Mouse (Mus musculus) CH12.LX (cell line): ENCODE data around the gene Fam234b. TPM values are rescaled to one million over a fixed set of nuclear protein-coding genes. Genes with fewer than 3 reads are reported as not detected.

Source experiments
- DNase-seq: peaks from one replicate; pipeline ENCODE4 v3.0.0-alpha.2; 2013; ENCODE audit errors: extremely low read depth
- H3K27ac ChIP-seq: 2 replicates; pipeline ENCODE4 v1.5.1; 2012; ENCODE audit warnings: low read depth, mild to moderate bottlenecking, control low read depth, moderate library complexity; ENCODE audit not compliant: insufficient read depth
- H3K27me3 ChIP-seq: replicated peaks from 2 replicates; pipeline ENCODE3; 2012; ENCODE audit warnings: inconsistent platforms
- H3K36me3 ChIP-seq, 2 experiments: replicated peaks in 1 of 2; 2 replicates each; pipeline versions ENCODE3 to v1.6.1; 2012; ENCODE audit warnings: inconsistent platforms in 1 of 2, low read length in 1 of 2, mild to moderate bottlenecking in 1 of 2, mixed read lengths in 1 of 2, moderate library complexity in 1 of 2; ENCODE audit not compliant: control insufficient read depth in 1 of 2, insufficient read depth in 1 of 2
- H3K4me1 ChIP-seq, 2 experiments: 2 replicates each; pipeline ENCODE4 v1.6.1; 2012; ENCODE audit warnings: inconsistent platforms in 1 of 2, moderate library complexity in 1 of 2; ENCODE audit not compliant: insufficient read depth in 2 of 2, control insufficient read depth in 1 of 2
- H3K4me2 ChIP-seq: 2 replicates; pipeline ENCODE4 v1.6.1; 2012; ENCODE audit warnings: low read depth, mild to moderate bottlenecking, control low read depth; ENCODE audit not compliant: poor library complexity, insufficient read depth, severe bottlenecking
- H3K4me3 ChIP-seq, 3 experiments: fragments of 150-350 bp in 1 of 3; sonication (generic) in 1 of 3; replicated peaks in 1 of 3; 2 replicates each; pipeline versions ENCODE3 to v1.5.1; 2011 to 2012; ENCODE audit warnings: low read depth in 2 of 3, low read length in 2 of 3, mild to moderate bottlenecking in 2 of 3, moderate library complexity in 2 of 3, control low read depth in 1 of 3, improper control_type of control experiment in 1 of 3, inconsistent platforms in 1 of 3, mixed read lengths in 1 of 3; ENCODE audit not compliant: poor library complexity in 1 of 3
- H3K79me2 ChIP-seq: replicated peaks from 2 replicates; pipeline ENCODE4 v1.6.1; 2012; ENCODE audit warnings: mild to moderate bottlenecking, moderate library complexity; ENCODE audit not compliant: control insufficient read depth, poor library complexity, insufficient read depth, severe bottlenecking; ENCODE audit errors: extremely low read depth
- H3K9ac ChIP-seq: 2 replicates; pipeline ENCODE4 v1.6.1; 2012; ENCODE audit warnings: low read depth, mild to moderate bottlenecking, control low read depth, moderate library complexity; ENCODE audit not compliant: insufficient read depth
- H3K9me3 ChIP-seq: replicated peaks from 2 replicates; pipeline ENCODE3; 2012; ENCODE audit warnings: low read length, inconsistent platforms, mixed read lengths
- E2F4 ChIP-seq: IDR thresholded peaks from 2 replicates; pipeline ENCODE4 v1.6.1; 2011; ENCODE audit warnings: low read depth, low read length, improper control_type of control experiment; ENCODE audit not compliant: insufficient replicate concordance
- GABPA ChIP-seq: IDR thresholded peaks from 2 replicates; pipeline ENCODE4 v1.6.1; 2012; ENCODE audit warnings: low read depth, low read length, improper control_type of control experiment, inconsistent platforms; ENCODE audit not compliant: insufficient replicate concordance
- HCFC1 ChIP-seq: IDR thresholded peaks from 2 replicates; pipeline ENCODE4 v1.6.1; 2012; ENCODE audit warnings: low read depth, mild to moderate bottlenecking, inconsistent platforms, low read length, improper control_type of control experiment
- KAT2A ChIP-seq: IDR thresholded peaks from 2 replicates; pipeline ENCODE4 v1.6.1; 2012; ENCODE audit warnings: low read length, improper control_type of control experiment, inconsistent platforms; ENCODE audit not compliant: insufficient replicate concordance
- MAFK ChIP-seq: IDR thresholded peaks from 2 replicates; pipeline ENCODE4 v1.6.1; 2011; ENCODE audit warnings: low read length, improper control_type of control experiment; ENCODE audit not compliant: insufficient replicate concordance
- MAZ ChIP-seq: IDR thresholded peaks from 2 replicates; pipeline ENCODE4 v1.6.1; 2012; ENCODE audit warnings: low read depth, mild to moderate bottlenecking, inconsistent platforms, low read length, improper control_type of control experiment, moderate library complexity
- MEF2A ChIP-seq: IDR thresholded peaks from 2 replicates; pipeline ENCODE4 v1.6.1; 2014; ENCODE audit warnings: low read depth, mild to moderate bottlenecking, inconsistent platforms, low read length, improper control_type of control experiment, borderline replicate concordance
- NELFE ChIP-seq: IDR thresholded peaks from 2 replicates; pipeline ENCODE4 v1.6.1; 2011; ENCODE audit warnings: low read depth, low read length, improper control_type of control experiment
- PAX5 ChIP-seq: IDR thresholded peaks from 2 replicates; pipeline ENCODE4 v1.6.1; 2012; ENCODE audit warnings: low read length, inconsistent platforms, mixed read lengths
- POLR2A ChIP-seq: IDR thresholded peaks from 2 replicates; pipeline ENCODE4 v1.6.1; 2011; ENCODE audit warnings: low read depth, mild to moderate bottlenecking, improper control_type of control experiment, low read length
- RAD21 ChIP-seq: IDR thresholded peaks from 2 replicates; pipeline ENCODE4 v1.6.1; 2011; ENCODE audit warnings: low read depth, mild to moderate bottlenecking, low read length, improper control_type of control experiment, moderate library complexity
- SIN3A ChIP-seq: IDR thresholded peaks from 2 replicates; pipeline ENCODE4 v1.6.1; 2012; ENCODE audit warnings: low read length, improper control_type of control experiment, inconsistent platforms
- SMC3 ChIP-seq: IDR thresholded peaks from 2 replicates; pipeline ENCODE4 v1.6.1; 2011; ENCODE audit warnings: low read depth, low read length, improper control_type of control experiment
- TBP ChIP-seq: conservative IDR thresholded peaks from 2 replicates; pipeline ENCODE4 v1.6.1; 2011; ENCODE audit warnings: low read depth, low read length, improper control_type of control experiment
- TCF12 ChIP-seq: IDR thresholded peaks from 2 replicates; pipeline ENCODE4 v1.6.1; 2014; ENCODE audit warnings: low read depth, mild to moderate bottlenecking, inconsistent platforms, low read length, improper control_type of control experiment
- UBTF ChIP-seq: IDR thresholded peaks from 2 replicates; pipeline ENCODE4 v1.6.1; 2012; ENCODE audit warnings: low read depth, mild to moderate bottlenecking, inconsistent platforms, low read length, improper control_type of control experiment, moderate library complexity
- USF2 ChIP-seq: conservative IDR thresholded peaks from 2 replicates; pipeline ENCODE4 v1.6.1; 2011; ENCODE audit warnings: low read depth, low read length, improper control_type of control experiment
- ZMIZ1 ChIP-seq: IDR thresholded peaks from 2 replicates; pipeline ENCODE4 v1.6.1; 2012; ENCODE audit warnings: low read depth, mild to moderate bottlenecking, inconsistent platforms, low read length, improper control_type of control experiment
- ZNF384 ChIP-seq: IDR thresholded peaks from 2 replicates; pipeline ENCODE4 v1.6.1; 2012; ENCODE audit warnings: low read depth, low read length, improper control_type of control experiment, inconsistent platforms
- dilution Hi-C: fragments of 300-500 bp; cut with MboI; formaldehyde crosslinking; loops from 2 replicates; pipeline ENCODE4 v1.14.3; 2020; ENCODE audit warnings: low sequenced_read_pairs; ENCODE audit not compliant: extremely low pct_unique_long_range_greater_than_20kb, extremely low pct_ligation_motif_present
- in situ Hi-C: fragments of 300-500 bp; cut with MboI; formaldehyde crosslinking; loops from 3 replicates; pipeline ENCODE4 v1.14.3; 2019; ENCODE audit warnings: low sequenced_read_pairs, low pct_ligation_motif_present, low pct_unique_long_range_greater_than_20kb, mixed read lengths
- polyA plus RNA-seq: library from polyadenylated mRNA; unstranded; fragments of >175 nt; gene quantifications from 2 replicates; pipeline ENCODE4 v1.2.1, GENCODE M21; 2012; ENCODE audit warnings: low read depth; ENCODE audit not compliant: insufficient read length
- total RNA-seq, 2 experiments: library from RNA; depleted of rRNA; stranded (reverse); fragments of 300-350 nt in 1 of 2; fragments of >200 nt in 1 of 2; gene quantifications; 2 replicates each; pipeline ENCODE4 v1.2.3; 2012 to 2014

Fam234b gene
- total and polyA plus RNA-seq, 3 experiments: 0.04 to 0.76 (median 0.20) TPM

GRCm38 (mm10) chr6:135161356-135161755, 36.4 kb upstream of the Fam234b start:
- Histone ChIP-seq H3K4me1 (peaks cover 2 to 4% of the 10 kb centered on the region in 2 experiments; a peak in 2 of 4 replicates), H3K4me3 (no peak overlapping the region), H3K79me2 (no peaks in the 10 kb centered on the region), H3K9ac (no peak overlapping the region), H3K36me3 (no peaks in the 10 kb centered on the region), H3K27me3 (no peaks in the 10 kb centered on the region), H3K9me3 (no peaks in the 10 kb centered on the region), H3K4me2 (no peak overlapping the region), H3K27ac (no peak overlapping the region)
- TF ChIP-seq POLR2A: no peak
- no peak for TF ChIP-seq MAZ
- TF ChIP-seq UBTF: no peak
- no peak for TF ChIP-seq USF2
- TF ChIP-seq ZMIZ1: no peak
- in situ Hi-C loops (no loop called here), dilution Hi-C loops (no loop called here)
- no peak for DNase-seq

DNA sequence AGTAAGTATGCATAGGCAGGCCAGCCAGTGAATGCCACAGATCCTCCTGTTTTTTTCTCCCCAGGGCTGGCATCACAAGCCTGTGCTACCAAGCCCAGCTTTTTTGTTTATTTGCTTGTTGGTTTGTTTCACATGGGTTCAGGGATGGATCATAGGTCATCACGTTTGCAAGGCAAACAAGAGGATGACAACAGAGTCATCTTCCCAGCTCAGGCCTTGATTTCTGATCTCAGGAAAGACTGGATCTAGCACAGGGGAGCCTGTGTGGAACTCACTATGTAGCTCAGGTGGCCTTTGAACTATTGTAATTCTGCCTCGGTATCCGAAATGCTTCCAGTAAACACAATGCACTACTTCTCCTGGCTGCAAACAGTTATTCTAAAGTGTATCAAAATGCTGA, 35.5 kb upstream of the Fam234b start:
- Histone ChIP-seq H3K4me2 (no peak overlapping the region), H3K9me3 (no peaks in the 10 kb centered on the region), H3K4me3 (no peak overlapping the region), H3K27me3 (no peaks in the 10 kb centered on the region), H3K4me1 (peaks cover 0 to 4% of the 10 kb centered on the region in 2 experiments; a peak in 1 of 4 replicates), H3K79me2 (no peaks in the 10 kb centered on the region), H3K9ac (no peak overlapping the region), H3K36me3 (no peaks in the 10 kb centered on the region), H3K27ac (no peak overlapping the region)
- no peak for TF ChIP-seq TBP
- no peak for TF ChIP-seq SIN3A
- TF ChIP-seq E2F4: no peak
- TF ChIP-seq MEF2A: no peak
- TF ChIP-seq PAX5: no peak
- TF ChIP-seq ZNF384: no peak
- no peak for TF ChIP-seq HCFC1
- no peak for TF ChIP-seq RAD21
- no peak for TF ChIP-seq TCF12
- no peak for TF ChIP-seq KAT2A
- TF ChIP-seq NELFE: no peak
- no peak for TF ChIP-seq GABPA
- no peak for TF ChIP-seq MAFK
- TF ChIP-seq POLR2A: no peak
- no peak for TF ChIP-seq USF2
- TF ChIP-seq SMC3: no peak
- no peak for DNase-seq
- in situ Hi-C loops (no loop called here), dilution Hi-C loops (no loop called here)
